Mouse (Mus musculus): ENCODE results near the gene Tcte2.

DNA sequence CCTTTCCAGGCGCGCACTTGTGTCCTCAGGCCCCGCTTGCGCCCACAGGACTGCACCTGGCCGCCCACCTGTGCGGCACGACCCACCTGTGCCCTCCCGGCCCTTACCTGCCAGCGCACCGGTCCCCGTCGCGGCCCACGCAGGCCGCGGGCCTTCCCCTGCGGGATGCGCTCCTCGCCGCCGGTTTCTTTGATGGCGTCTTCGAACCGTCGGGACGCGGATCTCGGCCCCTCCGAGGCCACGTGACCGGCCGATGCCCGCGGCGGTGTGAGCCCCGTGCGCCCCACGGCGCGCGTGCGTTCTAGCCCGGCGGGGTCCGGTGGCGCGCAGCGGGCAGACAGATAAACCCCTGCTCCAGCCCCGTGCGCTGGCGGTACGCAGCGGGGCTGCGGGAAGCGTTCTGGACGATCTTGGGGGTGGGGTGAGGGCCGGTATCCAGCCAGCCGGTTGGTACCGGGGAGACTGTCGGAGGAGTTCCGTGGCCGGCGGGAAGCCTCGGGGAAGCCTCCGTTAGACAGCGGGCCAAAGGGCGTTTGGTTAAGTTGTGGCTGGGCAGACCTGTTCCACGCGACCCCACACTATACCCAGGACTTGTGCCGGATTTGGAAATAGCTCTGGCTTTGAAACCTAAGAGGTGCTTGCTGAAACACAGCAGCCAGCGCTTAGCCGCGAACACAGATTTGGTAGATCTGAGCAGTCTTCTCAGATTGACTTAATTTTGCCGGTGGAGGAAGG, at the start of gene Tcte2:
- TF ChIP-seq POLR2A (IDR thresholded peaks at IDR 0.05; ENCODE audit: low read depth, low read length) (no peak), CTCF (IDR thresholded peaks at IDR 0.05; ENCODE audit: borderline replicate concordance, insufficient read depth, low read length) (no peak)

All from embryonic fibroblast, embryonic 13.5 days (primary cell).